Mouse (Mus musculus): ENCODE data around the gene Cd160. TPM values are rescaled to one million over a fixed set of nuclear protein-coding genes. Genes with fewer than 3 reads are reported as not detected.

The Cd160 gene
- polyA plus RNA-seq, 1 experiment: 3.4 TPM

DNA sequence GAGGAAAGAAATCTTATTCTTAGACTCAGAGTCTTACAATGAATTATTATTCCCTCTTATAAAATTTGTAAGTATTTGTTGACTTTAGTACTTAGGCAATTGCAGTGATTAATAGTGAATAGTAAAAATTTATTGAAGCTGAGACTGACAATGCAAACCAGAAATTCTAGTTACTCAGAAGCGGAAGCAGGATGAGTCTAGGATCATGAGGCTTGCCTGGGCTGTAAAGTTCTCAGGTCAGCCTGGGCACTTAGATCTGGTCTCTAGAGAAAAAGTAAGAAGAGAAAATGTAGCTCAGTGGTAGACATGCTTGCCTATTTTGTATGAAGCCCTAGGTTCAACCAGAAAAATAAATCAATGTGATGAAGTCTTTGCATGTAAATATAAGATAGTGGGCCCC lies 73.2 kb downstream of the Cd160 start:
- no peak for TF ChIP-seq CTCF (IDR thresholded peaks at IDR 0.05; ENCODE audit: extremely low read depth, insufficient read length, insufficient replicate concordance, low read depth, low read length)
- no peak for TF ChIP-seq POLR2A (IDR thresholded peaks at IDR 0.05; ENCODE audit: low read depth, low read length)
- Histone ChIP-seq H3K36me3 (ENCODE audit: control insufficient read depth, insufficient read depth, low read length) (peaks cover 12% of the 10 kb centered on the region), H3K27ac (ENCODE audit: insufficient read depth, low read depth, low read length) (no peak overlapping the region), H3K4me3 (ENCODE audit: low read depth, low read length) (no peak overlapping the region), H3K27me3 (ENCODE audit: control insufficient read depth, insufficient read depth, low read length) (no peaks in the 10 kb centered on the region), H3K4me1 (ENCODE audit: control insufficient read depth, insufficient read depth, insufficient read length, low read length) (0 out of 2 replicates have a peak, but pooled peaks cover 1% of the 10 kb centered on the region)
- WGBS: 48% methylated on average over 1 of the region's 1 CpGs

Other genes starting within 250 kb of the Cd160 start
- gene Polr3gl, start 235.2 kb downstream of the Cd160 start, polyA plus RNA-seq (2012; rRNA removed): 3.4 and 7.9 TPM in 2 replicates
- 0.44 and 0.63 TPM in 2 replicates for gene Ankrd34a, start 232.7 kb downstream of the Cd160 start, polyA plus RNA-seq (2012; rRNA removed)
- gene Lix1l, start 228.2 kb downstream of the Cd160 start, polyA plus RNA-seq (2012; rRNA removed): 2.9 and 7.6 TPM in 2 replicates
- gene Rbm8a, start 199.4 kb downstream of the Cd160 start, polyA plus RNA-seq (2012; rRNA removed): 1.4 and 5.8 TPM in 2 replicates
- gene Pex11b, start 194.0 kb downstream of the Cd160 start, polyA plus RNA-seq (2012; rRNA removed): 11.0 and 21.1 TPM in 2 replicates
- gene Gm42957, start 193.9 kb downstream of the Cd160 start, polyA plus RNA-seq (2012; rRNA removed): 0.05 TPM in 1 of 2 replicates, not detected in the other
- 0.49 and 0.53 TPM in 2 replicates for gene Itga10, start 183.8 kb downstream of the Cd160 start, polyA plus RNA-seq (2012; rRNA removed)
- gene Ankrd35, start 159.2 kb downstream of the Cd160 start, polyA plus RNA-seq (2012; rRNA removed): 0.74 and 1.8 TPM in 2 replicates
- gene Pias3, start 133.0 kb downstream of the Cd160 start, polyA plus RNA-seq (2012; rRNA removed): 10.1 and 17.9 TPM in 2 replicates
- 0.70 and 1.2 TPM in 2 replicates for gene Nudt17, start 120.8 kb downstream of the Cd160 start, polyA plus RNA-seq (2012; rRNA removed)
- 20.0 and 47.6 TPM in 2 replicates for gene Polr3c, start 101.7 kb downstream of the Cd160 start, polyA plus RNA-seq (2012; rRNA removed)
- gene Rnf115, start 101.7 kb downstream of the Cd160 start, polyA plus RNA-seq (2012; rRNA removed): 7.5 and 17.7 TPM in 2 replicates
- gene Pdzk1, start 67 bp downstream of the Cd160 start, polyA plus RNA-seq (2012; rRNA removed): 11.4 and 58.3 TPM in 2 replicates
- gene Gja5, start 75.3 kb upstream of the Cd160 start, polyA plus RNA-seq (2012; rRNA removed): 0.53 and 0.62 TPM in 2 replicates
- 11.5 and 23.5 TPM in 2 replicates for gene Gpr89, start 76.0 kb upstream of the Cd160 start, polyA plus RNA-seq (2012; rRNA removed)
- not detected in 2 replicates for gene Gja8, start 96.7 kb upstream of the Cd160 start, polyA plus RNA-seq (2012; rRNA removed)